Mouse (Mus musculus) hindbrain, embryonic 14.5 days (tissue): ENCODE measurements around the gene Rasal1. TPM values are rescaled to one million over a fixed set of nuclear protein-coding genes. Genes with fewer than 3 reads are reported as not detected.

Experiments used
- ATAC-seq: fragments of 200-750 bp; cut with Nextera tagmentation; 2 replicates; pipeline ENCODE4 v1.8.0; 2017; ENCODE audit warnings: moderate number of reproducible peaks, mild to moderate bottlenecking, moderate TSS enrichment, moderate library complexity; ENCODE audit not compliant: low FRiP score
- DNase-seq: peaks from one replicate; pipeline ENCODE4 v3.0.0-alpha.2; 2015; ENCODE audit warnings: low spot score
- H3K27ac ChIP-seq: fragments of 300-500 bp; sonication (generic); 2 replicates; pipeline ENCODE4 v1.5.1; 2014; ENCODE audit warnings: mild to moderate bottlenecking, moderate library complexity
- H3K27me3 ChIP-seq: fragments of 300-500 bp; sonication (generic); 2 replicates; pipeline ENCODE4 v1.6.1; 2014; ENCODE audit warnings: mild to moderate bottlenecking, low read length, mixed read lengths; ENCODE audit not compliant: control insufficient read depth, insufficient read depth
- H3K36me3 ChIP-seq: fragments of 300-500 bp; sonication (generic); replicated peaks from 2 replicates; pipeline ENCODE4 v1.6.1; 2014; ENCODE audit not compliant: control insufficient read depth, insufficient read depth
- H3K4me1 ChIP-seq: fragments of 300-500 bp; sonication (generic); replicated peaks from 2 replicates; pipeline ENCODE4 v1.6.1; 2014; ENCODE audit warnings: antibody characterized with exemption, low read length, mixed read lengths; ENCODE audit not compliant: control insufficient read depth, insufficient read depth
- H3K4me2 ChIP-seq: fragments of 300-500 bp; sonication (generic); replicated peaks from 2 replicates; pipeline ENCODE4 v1.6.1; 2014; ENCODE audit warnings: mild to moderate bottlenecking, moderate library complexity
- H3K4me3 ChIP-seq: fragments of 300-500 bp; sonication (generic); replicated peaks from 2 replicates; pipeline ENCODE4 v1.5.1; 2014; ENCODE audit warnings: mild to moderate bottlenecking, low read length
- H3K9ac ChIP-seq: fragments of 300-500 bp; sonication (generic); 2 replicates; pipeline ENCODE4 v1.6.1; 2014
- H3K9me3 ChIP-seq: fragments of 300-500 bp; sonication (generic); 2 replicates; pipeline ENCODE4 v1.6.1; 2016; ENCODE audit warnings: low read length; ENCODE audit not compliant: control insufficient read depth
- WGBS: fragments of 180-500 bp; shearing (Covaris S2); extraction: QIAGEN DNeasy Blood & Tissue Kit; methylation state at CpG from one replicate; pipeline ENCODE4 v1.1.7; 2014; 5-methylcytosine and 5-hydroxymethylcytosine counted together
- polyA plus RNA-seq: library from polyadenylated mRNA; unstranded; fragments of >200 nt; fragmentation: Nextera tagmentation; extraction: Ambion mirVana; gene quantifications from 2 replicates; pipeline ENCODE4 v1.2.1, GENCODE M21; 2014

The Rasal1 gene
- polyA plus RNA-seq, 1 experiment from 2014 or later, result 0.31 TPM

DNA sequence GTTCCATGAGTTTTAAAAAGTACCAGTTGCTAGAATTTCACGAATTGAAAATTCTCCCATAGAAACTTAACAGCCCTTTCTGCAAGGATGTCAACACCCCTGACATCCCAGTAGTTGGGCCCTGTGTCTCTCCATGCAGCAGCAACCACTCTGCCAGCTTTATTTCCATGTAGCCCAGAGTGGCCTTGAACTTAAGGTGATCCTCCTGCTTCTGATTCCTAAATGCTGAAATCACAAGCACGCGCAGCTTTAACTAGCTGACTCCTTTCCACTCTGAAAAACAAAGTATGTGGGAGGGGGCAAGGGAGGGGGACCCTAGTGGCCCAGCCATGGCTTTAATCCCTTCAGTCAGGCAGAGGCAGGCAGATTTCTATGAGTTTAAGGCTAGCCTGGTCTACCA is 41.3 kb upstream of the Rasal1 start:
- no peak for DNase-seq
- H3K36me3 ChIP-seq, result 0 out of 2 replicates have a peak, but pooled peaks cover 6% of the 10 kb centered on the region
- H3K4me1 ChIP-seq, result peaks cover 16% of the 10 kb centered on the region
- no peaks in the 10 kb centered on the region for H3K9me3 ChIP-seq
- WGBS, result 81% methylated on average over 3 of the region's 3 CpGs
- no peak overlapping the region for H3K27ac ChIP-seq
- no peak for ATAC-seq
- H3K4me3 ChIP-seq, result no peak overlapping the region
- no peaks in the 10 kb centered on the region for H3K27me3 ChIP-seq
- no peak overlapping the region for H3K9ac ChIP-seq
- H3K4me2 ChIP-seq, result no peak overlapping the region

DNA sequence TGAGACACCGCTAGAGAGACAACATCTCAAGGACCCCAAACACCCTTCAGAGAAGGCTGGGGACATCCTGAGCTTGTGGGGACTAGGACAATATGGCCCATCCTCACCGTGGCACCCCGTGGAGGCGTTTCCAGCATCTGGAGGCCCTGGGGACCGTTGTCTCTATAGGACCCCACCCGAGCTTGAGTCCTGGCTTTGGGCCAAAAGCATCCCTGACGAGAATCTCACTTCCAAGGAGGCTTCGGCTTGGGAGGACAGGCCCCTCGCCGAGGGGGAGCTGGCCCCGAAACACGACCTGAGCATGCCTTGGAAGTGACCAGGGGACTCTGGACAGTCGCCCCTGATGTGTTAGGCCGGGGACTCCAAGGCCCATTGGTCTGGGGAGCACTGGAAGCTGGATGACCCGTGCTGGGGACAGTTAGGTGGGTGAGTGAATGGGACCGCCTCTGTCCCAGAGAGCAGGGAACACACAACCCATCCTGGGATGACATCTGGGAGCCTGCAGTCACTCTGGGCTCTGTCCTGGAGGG is 39.3 kb upstream of the Rasal1 start:
- Histone ChIP-seq H3K4me2 (no peak overlapping the region), H3K4me1 (peaks cover 22% of the 10 kb centered on the region), H3K9ac (no peak overlapping the region), H3K4me3 (no peak overlapping the region), H3K9me3 (no peaks in the 10 kb centered on the region), H3K36me3 (0 out of 2 replicates have a peak, but pooled peaks cover 6% of the 10 kb centered on the region), H3K27me3 (no peaks in the 10 kb centered on the region), H3K27ac (no peak overlapping the region)
- DNase-seq (no peak), ATAC-seq (no peak)
- WGBS, result 86% methylated on average over 16 of the region's 16 CpGs

DNA sequence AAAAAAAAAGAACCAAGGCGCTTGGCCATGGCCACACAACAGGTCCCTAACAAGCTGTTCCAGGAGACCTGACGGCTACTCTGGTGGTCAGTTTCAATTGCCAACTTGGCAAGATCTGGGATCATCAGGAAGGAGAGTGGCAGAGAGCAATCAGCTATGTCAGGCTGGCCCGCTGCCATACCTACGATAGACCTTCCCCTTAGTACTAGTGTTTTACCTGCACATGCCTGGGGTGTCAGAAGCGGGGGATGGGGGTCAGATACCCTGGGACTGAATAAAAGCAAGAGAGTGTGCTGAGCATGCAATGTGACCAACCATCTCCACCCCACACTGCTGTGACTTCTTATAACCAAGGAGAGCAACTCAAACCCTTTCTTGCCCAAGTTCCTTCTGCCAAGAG is 37.7 kb upstream of the Rasal1 start:
- 0 out of 2 replicates have a peak, but pooled peaks cover 6% of the 10 kb centered on the region for H3K36me3 ChIP-seq
- no peak overlapping the region for H3K27ac ChIP-seq
- no peaks in the 10 kb centered on the region for H3K27me3 ChIP-seq
- no peaks in the 10 kb centered on the region for H3K9me3 ChIP-seq
- peak overlapping the region; percentile 56 for H3K9ac ChIP-seq
- no peak overlapping the region for H3K4me3 ChIP-seq
- ATAC-seq (no peak), DNase-seq (no peak)
- peaks cover 17% of the 10 kb centered on the region for H3K4me1 ChIP-seq
- WGBS, result 95% methylated on average over 5 of the region's 5 CpGs
- H3K4me2 ChIP-seq, result peak overlapping the region; percentile 73

DNA sequence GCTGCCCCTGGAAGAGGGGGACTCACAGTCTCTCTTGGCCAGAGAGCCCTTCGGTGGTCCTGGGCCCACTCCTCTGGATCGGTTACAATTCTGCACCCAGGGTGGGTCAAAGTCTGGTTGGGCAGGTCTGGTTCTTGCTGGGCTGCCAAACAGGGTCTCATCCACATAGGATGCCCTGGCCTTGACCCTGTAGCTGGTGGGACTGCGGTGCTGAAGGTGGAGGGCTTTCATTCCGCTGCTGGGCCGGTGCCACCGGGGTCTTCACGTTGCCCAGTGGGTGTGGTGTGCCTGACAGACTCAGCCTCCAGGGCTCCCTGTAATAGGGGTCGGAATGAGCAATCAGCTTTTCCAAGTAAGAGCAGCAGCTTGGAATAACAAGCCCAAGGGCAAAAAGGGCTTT is 37.2 kb upstream of the Rasal1 start:
- H3K9ac ChIP-seq, result peak overlapping the region; percentile 56
- H3K36me3 ChIP-seq, result 0 out of 2 replicates have a peak, but pooled peaks cover 11% of the 10 kb centered on the region
- no peak overlapping the region for H3K27ac ChIP-seq
- peak overlapping the region; percentile 50 for H3K4me3 ChIP-seq
- ATAC-seq (no peak), DNase-seq (no peak)
- no peaks in the 10 kb centered on the region for H3K9me3 ChIP-seq
- no peaks in the 10 kb centered on the region for H3K27me3 ChIP-seq
- peaks cover 17% of the 10 kb centered on the region for H3K4me1 ChIP-seq
- H3K4me2 ChIP-seq, result peak overlapping the region; percentile 73
- WGBS, result 48% methylated on average over 8 of the region's 8 CpGs

DNA sequence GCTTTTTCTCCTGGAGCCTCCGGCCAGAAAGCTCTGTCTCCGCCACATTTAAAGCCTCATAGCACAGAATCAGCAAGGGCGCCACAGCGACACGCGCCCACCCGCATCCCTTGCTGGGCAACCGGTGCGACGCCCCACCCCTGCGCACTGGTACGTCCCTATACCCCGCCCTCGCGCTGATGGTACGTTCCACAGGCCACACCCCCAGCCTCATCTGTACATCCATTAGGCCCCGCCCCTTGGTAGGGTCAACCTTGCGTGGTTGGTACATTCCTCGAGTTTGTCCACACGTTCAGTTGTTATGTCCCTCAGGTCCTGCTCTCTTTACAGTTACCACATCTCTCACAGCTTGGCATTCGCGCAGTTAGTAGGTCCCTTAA is 36.2 kb upstream of the Rasal1 start, which contains the start of the genes Rita1 and Ddx54:
Gene Rita1 (minus strand): TSS at position 148 of the 380 bp plus-strand sequence.
Gene Ddx54 (plus strand): TSS at position 298 of the 380 bp plus-strand sequence.
- Histone ChIP-seq H3K27me3 (no peaks in the 10 kb centered on the region), H3K36me3 (peaks cover 17% of the 10 kb centered on the region), H3K4me3 (peak within 1 kb of the TSS; percentile 50), H3K27ac (peak within 1 kb of the TSS; percentile 81), H3K9ac (peak within 1 kb of the TSS; percentile 56), H3K4me2 (peak within 1 kb of the TSS; percentile 81), H3K9me3 (no peaks in the 10 kb centered on the region), H3K4me1 (peaks cover 17% of the 10 kb centered on the region)
- peak; percentile 94 for DNase-seq
- under 1% methylated on average over 22 of the region's 22 CpGs for WGBS
- peak; percentile 87 for ATAC-seq

DNA sequence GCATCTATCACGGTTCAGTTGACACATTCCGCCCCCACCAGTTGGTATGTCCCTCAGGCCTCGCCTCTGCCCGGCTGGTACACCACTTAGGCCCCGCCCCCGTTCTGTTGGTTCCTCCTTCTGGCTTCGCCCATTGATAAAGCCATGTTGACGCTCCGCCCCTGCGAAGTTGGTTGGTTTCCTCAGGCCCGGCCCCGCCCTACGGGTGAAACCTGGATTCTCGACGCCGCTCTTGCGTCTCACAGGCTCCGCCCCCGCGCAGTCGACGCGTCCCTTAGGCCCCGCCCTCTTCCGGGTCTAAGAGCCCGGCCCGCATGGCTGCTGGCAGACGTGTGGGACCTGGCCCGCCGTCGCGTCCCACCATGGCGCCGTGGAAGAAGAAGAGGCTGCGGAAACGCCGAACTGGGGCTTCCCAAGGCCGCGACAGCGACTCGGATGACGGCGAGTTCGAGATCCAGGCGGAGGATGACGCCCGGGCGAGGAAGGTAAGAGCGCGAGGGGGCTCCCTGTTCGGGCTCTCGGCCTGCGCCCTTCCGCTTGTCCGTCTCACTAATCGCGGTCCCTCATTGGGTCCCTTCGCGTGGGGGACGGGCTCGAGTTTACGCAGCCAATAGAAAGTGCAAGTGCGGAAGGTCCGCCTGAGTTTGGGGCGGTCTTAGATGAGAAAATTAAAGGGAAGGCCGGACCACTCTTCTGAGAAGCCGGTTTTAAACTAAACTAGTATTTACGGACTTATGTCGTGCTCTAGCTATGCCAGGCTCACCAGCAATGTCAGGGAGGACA is 35.6 kb upstream of the Rasal1 start:
- WGBS, result under 1% methylated on average over 69 of the region's 69 CpGs
- H3K4me2 ChIP-seq, result peak overlapping the region; percentile 81
- peak; percentile 99 for DNase-seq

DNA sequence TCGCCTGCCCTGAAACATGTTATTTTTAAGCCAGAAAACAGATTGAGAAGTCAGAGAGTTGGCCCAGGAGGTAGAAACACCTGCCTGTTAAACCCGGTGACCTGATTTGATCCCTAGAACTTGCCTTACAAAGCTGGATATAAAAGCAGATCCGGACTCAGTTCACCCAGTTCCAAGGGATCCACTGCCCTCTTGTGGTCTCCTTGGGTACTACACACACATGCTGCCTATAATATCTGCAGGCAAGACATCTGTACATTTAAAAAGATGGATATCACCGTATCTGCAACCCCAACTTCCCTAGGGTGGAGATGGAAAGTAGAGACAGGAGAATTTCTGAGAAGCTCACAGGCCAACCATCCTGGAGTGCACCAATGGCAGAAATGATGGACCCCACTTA is 32.7 kb upstream of the Rasal1 start:
- peaks cover 46% of the 10 kb centered on the region for H3K36me3 ChIP-seq
- ATAC-seq, result no peak
- no peak overlapping the region for H3K4me2 ChIP-seq
- peak; percentile 51 for DNase-seq
- H3K27ac ChIP-seq, result no peak overlapping the region
- peaks cover 16% of the 10 kb centered on the region for H3K4me1 ChIP-seq
- H3K27me3 ChIP-seq, result no peaks in the 10 kb centered on the region
- WGBS, result 97% methylated on average over 4 of the region's 4 CpGs
- no peak overlapping the region for H3K4me3 ChIP-seq
- no peaks in the 10 kb centered on the region for H3K9me3 ChIP-seq
- H3K9ac ChIP-seq, result no peak overlapping the region

More for the DNA sequence above, 35.6 kb upstream of the Rasal1 start:
- H3K4me1 ChIP-seq, result peaks cover 17% of the 10 kb centered on the region
- H3K4me3 ChIP-seq, result peak overlapping the region; percentile 50
- H3K27ac ChIP-seq, result peak overlapping the region; percentile 81
- no peaks in the 10 kb centered on the region for H3K9me3 ChIP-seq
- peaks cover 23% of the 10 kb centered on the region for H3K36me3 ChIP-seq
- ATAC-seq, result peak; percentile 93
- peak overlapping the region; percentile 56 for H3K9ac ChIP-seq
- no peaks in the 10 kb centered on the region for H3K27me3 ChIP-seq

DNA sequence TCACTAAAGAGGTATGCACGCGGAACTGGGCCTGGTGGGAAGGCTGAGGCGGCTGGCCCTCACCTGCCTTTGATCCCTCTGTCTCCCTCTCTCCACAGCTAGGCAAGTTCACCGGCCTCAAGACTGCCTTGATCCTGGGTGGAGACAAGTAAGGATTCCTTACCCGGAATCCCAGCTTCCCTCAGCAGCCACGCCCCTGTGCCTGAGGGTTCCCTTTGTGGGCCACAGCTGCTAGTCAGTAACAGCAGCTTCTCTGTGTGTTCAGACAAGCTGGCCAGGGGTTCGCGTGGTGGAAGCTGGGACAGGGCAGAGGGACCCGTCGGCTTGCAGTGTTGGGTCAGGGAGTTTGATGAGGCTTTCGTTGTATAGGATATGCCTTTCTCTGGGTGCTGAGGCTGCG is 29.8 kb upstream of the Rasal1 start:
- no peak overlapping the region for H3K4me3 ChIP-seq
- H3K36me3 ChIP-seq, result peaks cover 75% of the 10 kb centered on the region
- H3K27ac ChIP-seq, result no peak overlapping the region
- ATAC-seq (no peak), DNase-seq (no peak)
- H3K9me3 ChIP-seq, result no peaks in the 10 kb centered on the region
- WGBS, result 88% methylated on average over 12 of the region's 12 CpGs
- no peak overlapping the region for H3K9ac ChIP-seq
- H3K4me2 ChIP-seq, result no peak overlapping the region
- no peaks in the 10 kb centered on the region for H3K27me3 ChIP-seq
- H3K4me1 ChIP-seq, result peaks cover 5% of the 10 kb centered on the region; the same call in 1 of the 2 replicates

DNA sequence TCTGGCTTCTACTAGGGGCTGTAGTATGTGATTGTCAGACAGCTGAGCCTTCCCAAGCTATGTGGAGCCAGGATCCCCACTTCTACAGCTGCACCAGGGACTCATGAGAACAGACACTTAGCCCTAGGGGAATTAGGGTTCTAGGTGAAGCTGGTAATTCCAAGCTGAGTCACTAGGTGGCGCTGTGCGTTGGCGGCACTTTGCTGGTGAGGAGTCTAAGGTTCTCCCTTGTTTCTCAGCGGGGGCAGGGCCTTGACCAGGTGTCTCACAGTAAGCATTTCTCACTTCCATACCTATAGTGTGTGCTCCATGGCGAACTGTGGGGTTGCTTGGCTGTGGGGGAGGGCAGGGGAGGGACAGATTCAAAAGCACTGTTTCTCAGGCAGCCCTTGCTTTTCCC is 29.4 kb upstream of the Rasal1 start:
- WGBS, result 14% methylated on average over 5 of the region's 5 CpGs
- no peak overlapping the region for H3K9ac ChIP-seq
- peak; percentile 68 for DNase-seq
- peaks cover 79% of the 10 kb centered on the region for H3K36me3 ChIP-seq
- no peak for ATAC-seq
- H3K4me1 ChIP-seq, result peaks cover under 1% of the 10 kb centered on the region; the same call in 1 of the 2 replicates
- H3K4me2 ChIP-seq, result no peak overlapping the region
- no peaks in the 10 kb centered on the region for H3K9me3 ChIP-seq
- no peaks in the 10 kb centered on the region for H3K27me3 ChIP-seq
- H3K4me3 ChIP-seq, result no peak overlapping the region
- no peak overlapping the region for H3K27ac ChIP-seq
